Mouse (Mus musculus): ENCODE results near the gene Thap8. TPM values are rescaled to one million over a fixed set of nuclear protein-coding genes. Genes with fewer than 3 reads are reported as not detected.

Gene Thap8
- total and polyA plus RNA-seq, 2 experiments: not detected

GRCm38 (mm10) chr7:30295103-30295502 is 15.2 kb downstream of the Thap8 start:
- Histone ChIP-seq H3K9ac (ENCODE audit: low read depth, low read length) (no peak overlapping the region), H3K4me3 (ENCODE audit: insufficient read depth, low read depth, low read length) (no peak overlapping the region), H3K36me3 (ENCODE audit: control insufficient read depth, insufficient read depth, low read length) (no peaks in the 10 kb centered on the region), H3K79me2 (ENCODE audit: control insufficient read depth, insufficient read depth, low read length) (no peaks in the 10 kb centered on the region), H3K4me1 (ENCODE audit: control insufficient read depth, insufficient read depth, low read length) (no peaks in the 10 kb centered on the region), H3K27me3 (ENCODE audit: control insufficient read depth, insufficient read depth, low read length) (no peaks in the 10 kb centered on the region; the same call in none of the 2 replicates), H3K27ac (replicated peaks; ENCODE audit: insufficient read depth, low read depth, low read length) (no peak overlapping the region)
- no peak for TF ChIP-seq CTCF (IDR thresholded peaks at IDR 0.05; ENCODE audit: low read depth, low read length)
- no peak for TF ChIP-seq POLR2A (IDR thresholded peaks at IDR 0.05; ENCODE audit: extremely low read depth, insufficient read depth, low read length)
- DNase-seq (ENCODE audit: extremely low read depth, low read depth, low spot score): peak; percentile 20
- WGBS: 45% methylated on average over 10 of the region's 10 CpGs

GRCm38 (mm10) chr7:30296816-30297215 is 16.9 kb downstream of the Thap8 start:
- Histone ChIP-seq H3K36me3 (ENCODE audit: control insufficient read depth, insufficient read depth, low read length) (no peaks in the 10 kb centered on the region), H3K79me2 (ENCODE audit: control insufficient read depth, insufficient read depth, low read length) (no peaks in the 10 kb centered on the region), H3K4me1 (ENCODE audit: control insufficient read depth, insufficient read depth, low read length) (no peaks in the 10 kb centered on the region), H3K9ac (ENCODE audit: low read depth, low read length) (no peak overlapping the region), H3K4me3 (ENCODE audit: insufficient read depth, low read depth, low read length) (no peak overlapping the region), H3K27ac (replicated peaks; ENCODE audit: insufficient read depth, low read depth, low read length) (no peak overlapping the region), H3K27me3 (ENCODE audit: control insufficient read depth, insufficient read depth, low read length) (no peaks in the 10 kb centered on the region)
- WGBS: 85% methylated on average over 15 of the region's 15 CpGs
- no peak for DNase-seq (ENCODE audit: extremely low read depth, low read depth, low spot score)
- no peak for TF ChIP-seq POLR2A (IDR thresholded peaks at IDR 0.05; ENCODE audit: extremely low read depth, insufficient read depth, low read length)
- no peak for TF ChIP-seq CTCF (IDR thresholded peaks at IDR 0.05; ENCODE audit: low read depth, low read length)

- no peaks in the 10 kb centered on the region for H3K27me3 ChIP-seq (ENCODE audit: control insufficient read depth, insufficient read depth, low read length)
- no peaks in the 10 kb centered on the region for H3K79me2 ChIP-seq (ENCODE audit: control insufficient read depth, insufficient read depth, low read length)
- no peak overlapping the region for H3K27ac ChIP-seq (replicated peaks; ENCODE audit: insufficient read depth, low read depth, low read length)
- H3K36me3 ChIP-seq (ENCODE audit: control insufficient read depth, insufficient read depth, low read length): no peaks in the 10 kb centered on the region
- no peak overlapping the region for H3K9ac ChIP-seq (ENCODE audit: low read depth, low read length)
- WGBS: 82% methylated on average over 16 of the region's 16 CpGs
- H3K4me3 ChIP-seq (ENCODE audit: insufficient read depth, low read depth, low read length): no peak overlapping the region
- DNase-seq (ENCODE audit: extremely low read depth, low read depth, low spot score): no peak
- no peaks in the 10 kb centered on the region for H3K4me1 ChIP-seq (ENCODE audit: control insufficient read depth, insufficient read depth, low read length)
- TF ChIP-seq CTCF (IDR thresholded peaks at IDR 0.05; ENCODE audit: low read depth, low read length): no peak
- no peak for TF ChIP-seq POLR2A (IDR thresholded peaks at IDR 0.05; ENCODE audit: extremely low read depth, insufficient read depth, low read length)
These were observed 17.4 kb downstream of the Thap8 start for GRCm38 (mm10) chr7:30297266-30297665.

- DNase-seq (ENCODE audit: extremely low read depth, low read depth, low spot score): peak; percentile 39
- H3K9ac ChIP-seq (ENCODE audit: low read depth, low read length): no peak overlapping the region
- no peak for TF ChIP-seq POLR2A (IDR thresholded peaks at IDR 0.05; ENCODE audit: extremely low read depth, insufficient read depth, low read length)
- peak; percentile 71 for TF ChIP-seq CTCF (IDR thresholded peaks at IDR 0.05; ENCODE audit: low read depth, low read length)
- H3K4me1 ChIP-seq (ENCODE audit: control insufficient read depth, insufficient read depth, low read length): no peaks in the 10 kb centered on the region
- no peak overlapping the region for H3K27ac ChIP-seq (replicated peaks; ENCODE audit: insufficient read depth, low read depth, low read length)
- WGBS: 54% methylated on average over 3 of the region's 3 CpGs
- H3K27me3 ChIP-seq (ENCODE audit: control insufficient read depth, insufficient read depth, low read length): no peaks in the 10 kb centered on the region
- H3K36me3 ChIP-seq (ENCODE audit: control insufficient read depth, insufficient read depth, low read length): no peaks in the 10 kb centered on the region
- H3K4me3 ChIP-seq (ENCODE audit: insufficient read depth, low read depth, low read length): no peak overlapping the region
- H3K79me2 ChIP-seq (ENCODE audit: control insufficient read depth, insufficient read depth, low read length): no peaks in the 10 kb centered on the region
These were observed 21.0 kb downstream of the Thap8 start for GRCm38 (mm10) chr7:30300914-30301313.

- 88% methylated on average over 16 of the region's 16 CpGs for WGBS
- peak; percentile 37 for DNase-seq (ENCODE audit: extremely low read depth, low read depth, low spot score)
- Histone ChIP-seq H3K4me3 (ENCODE audit: insufficient read depth, low read depth, low read length) (no peak overlapping the region), H3K36me3 (ENCODE audit: control insufficient read depth, insufficient read depth, low read length) (no peaks in the 10 kb centered on the region), H3K27ac (replicated peaks; ENCODE audit: insufficient read depth, low read depth, low read length) (no peak overlapping the region), H3K4me1 (ENCODE audit: control insufficient read depth, insufficient read depth, low read length) (peaks cover 7% of the 10 kb centered on the region; the same call in 1 of the 2 replicates), H3K27me3 (ENCODE audit: control insufficient read depth, insufficient read depth, low read length) (no peaks in the 10 kb centered on the region), H3K9ac (ENCODE audit: low read depth, low read length) (no peak overlapping the region), H3K79me2 (ENCODE audit: control insufficient read depth, insufficient read depth, low read length) (no peaks in the 10 kb centered on the region)
- TF ChIP-seq CTCF (IDR thresholded peaks at IDR 0.05; ENCODE audit: low read depth, low read length) (peak; percentile 46; the same call in 1 of the 2 replicates), POLR2A (IDR thresholded peaks at IDR 0.05; ENCODE audit: extremely low read depth, insufficient read depth, low read length) (no peak)
These were observed 26.3 kb downstream of the Thap8 start for GRCm38 (mm10) chr7:30306083-30306779.
